Mouse (Mus musculus) bone marrow, adult 2 months (tissue): Measurements from ENCODE around the gene Tm4sf5.
"Not testable (repeated sequence)": the region's sequence is repeated elsewhere in the genome, so short reads cannot be mapped to it uniquely, and the experiment has no call there.

Source experiments
- CTCF ChIP-seq: fragments of 200-500 bp; IDR thresholded peaks from 2 replicates; pipeline ENCODE4 v1.5.1; 2011; ENCODE audit warnings: low read length, control low read depth; ENCODE audit not compliant: control insufficient read depth, insufficient read depth
- POLR2A ChIP-seq: fragments of 200-500 bp; IDR thresholded peaks from 2 replicates; pipeline ENCODE4 v1.6.1; 2011; ENCODE audit warnings: low read depth, mild to moderate bottlenecking, control low read depth, low read length, borderline replicate concordance; ENCODE audit not compliant: control insufficient read depth

GRCm38 (mm10) chr11:70531065-70531464, 26.0 kb downstream of the Tm4sf5 start:
- not testable (repeated sequence) for TF ChIP-seq POLR2A, CTCF
